Mouse (Mus musculus) embryonic fibroblast, embryonic 13.5 days (primary cell): ENCODE data around the gene Fam168a.

Experiments
- CTCF ChIP-seq: IDR thresholded peaks from 2 replicates; pipeline ENCODE4 v1.5.1; 2011; ENCODE audit warnings: mild to moderate bottlenecking, control low read depth, low read length, moderate library complexity, borderline replicate concordance; ENCODE audit not compliant: insufficient read depth
- POLR2A ChIP-seq: IDR thresholded peaks from 2 replicates; pipeline ENCODE4 v1.6.1; 2011; ENCODE audit warnings: low read depth, mild to moderate bottlenecking, control low read depth, low read length, moderate library complexity

DNA sequence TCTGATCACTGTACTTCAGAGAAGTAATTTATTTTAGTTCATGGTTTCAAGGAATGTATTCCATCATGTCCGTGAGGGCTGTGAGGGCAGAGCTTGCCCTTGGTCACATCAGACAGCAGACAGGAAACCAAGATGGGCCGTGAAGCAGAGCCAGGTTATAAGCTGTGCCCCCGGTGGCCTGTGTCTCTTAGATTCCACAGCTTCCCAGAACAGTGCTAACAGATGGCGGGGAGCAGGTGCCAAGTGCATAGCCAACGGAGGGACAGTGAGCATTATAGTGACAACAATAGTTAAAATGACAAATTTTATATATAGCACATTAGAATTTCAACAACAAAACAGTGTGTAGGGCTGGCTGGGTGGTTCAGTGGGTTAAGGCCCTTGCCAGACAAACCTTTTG lies 105.5 kb downstream of the Fam168a start:
- no peak for TF ChIP-seq CTCF
- no peak for TF ChIP-seq POLR2A
